Mouse (Mus musculus): ENCODE measurements at regions not wholly inside any gene's neighbourhood (a gene's known extent, or its start where the extent isn't known, plus 50 kb on each side); places are given as distances from the start of the nearest gene placed in this dataset.

GRCm38 (mm10) chr4:81578981-81579380, 136.4 kb upstream of the Mpdz start:
- TF ChIP-seq CTCF (IDR thresholded peaks at IDR 0.05; ENCODE audit: insufficient read depth, low read depth, low read length) (no peak), POLR2A (IDR thresholded peaks at IDR 0.05; ENCODE audit: insufficient read depth, low read depth, low read length) (no peak)

Data from olfactory bulb, adult 2 months (tissue).